Mouse (Mus musculus) neural tube, postnatal 0 days (tissue): Measurements from ENCODE around the gene Rbm12. TPM values are rescaled to one million over a fixed set of nuclear protein-coding genes. Genes with fewer than 3 reads are reported as not detected.

Experiments used
- polyA plus RNA-seq: library from polyadenylated mRNA; unstranded; fragments of >200 nt; fragmentation: Nextera tagmentation; extraction: Ambion mirVana; gene quantifications from 2 replicates; pipeline ENCODE4 v1.2.1, GENCODE M21; 2015

The Rbm12 gene
- polyA plus RNA-seq = 9.7 and 11.1 TPM in 2 replicates

GRCm38 (mm10) chr2:156111358-156112079 is at the start of gene Rbm12, which contains the start of gene Cpne1:
Gene Rbm12 (minus strand): TSS chr2:156111978.
Gene Cpne1 (minus strand): TSS chr2:156111965.

GRCm38 (mm10) chr2:156143953-156144724 is 32.4 kb upstream of the Rbm12 start, which contains the start of the genes Romo1 and Nfs1:
Gene Romo1 (plus strand): TSS chr2:156144039.
Gene Nfs1 (minus strand): TSS chr2:156144186.

GRCm38 (mm10) chr2:156126992-156127391 is 15.2 kb upstream of the Rbm12 start, which contains the start of gene Gm28036:
Gene Gm28036 (minus strand): TSS chr2:156127092.

GRCm38 (mm10) chr2:156065099-156066041 is 46.4 kb downstream of the Rbm12 start, which contains the start of gene Spag4:
Gene Spag4 (plus strand): TSS chr2:156065175.

GRCm38 (mm10) chr2:156052816-156053215 is 59.0 kb downstream of the Rbm12 start, which contains the start of gene Fer1l4:
Gene Fer1l4 (minus strand): TSS chr2:156052947.

Other genes starting within 250 kb of the Rbm12 start
- gene Uqcc1, start 181.7 kb downstream of the Rbm12 start, polyA plus RNA-seq = 55.5 and 58.6 TPM in 2 replicates
- not detected in 2 replicates for gene Gm15557, start 171.2 kb downstream of the Rbm12 start, polyA plus RNA-seq
- 0.62 and 0.85 TPM in 2 replicates for gene Gdf5, start 166.6 kb downstream of the Rbm12 start, polyA plus RNA-seq
- gene Cep250, start 155.5 kb downstream of the Rbm12 start, polyA plus RNA-seq = 12.9 and 13.4 TPM in 2 replicates
- gene 6430550D23Rik, start 104.0 kb downstream of the Rbm12 start, polyA plus RNA-seq = 1.1 and 1.6 TPM in 2 replicates
- 418 and 471 TPM in 2 replicates for gene Ergic3, start 103.9 kb downstream of the Rbm12 start, polyA plus RNA-seq
- gene Fer1l4, start 59.0 kb downstream of the Rbm12 start, polyA plus RNA-seq = not detected in 2 replicates
- 4.9 and 7.8 TPM in 2 replicates for gene Spag4, start 46.8 kb downstream of the Rbm12 start, polyA plus RNA-seq
- 21.9 and 24.4 TPM in 2 replicates for gene Cpne1, start within 50 bp of the Rbm12 start, polyA plus RNA-seq
- gene Gm28036, start 15.1 kb upstream of the Rbm12 start, polyA plus RNA-seq = 5.3 and 6.2 TPM in 2 replicates
- 593 and 620 TPM in 2 replicates for gene Romo1, start 32.1 kb upstream of the Rbm12 start, polyA plus RNA-seq
- 35.1 and 37.5 TPM in 2 replicates for gene Nfs1, start 32.2 kb upstream of the Rbm12 start, polyA plus RNA-seq
- gene Rbm39, start 68.3 kb upstream of the Rbm12 start, polyA plus RNA-seq = 372 and 409 TPM in 2 replicates
- gene Phf20, start 84.5 kb upstream of the Rbm12 start, polyA plus RNA-seq = 97.5 and 98.3 TPM in 2 replicates
- gene Cnbd2, start 200.3 kb upstream of the Rbm12 start, polyA plus RNA-seq = 10.0 and 10.3 TPM in 2 replicates
- gene Scand1, start 200.7 kb upstream of the Rbm12 start, polyA plus RNA-seq = 137 and 170 TPM in 2 replicates